Mouse (Mus musculus) megakaryocyte, embryonic 14.5 days (primary cell): ENCODE data around the gene Dcaf4.

Experiments
- FLI1 ChIP-seq: IDR thresholded peaks from 2 replicates; pipeline ENCODE4 v1.6.1; 2012; ENCODE audit warnings: low read length, inconsistent platforms, mixed read lengths
- GATA1 ChIP-seq: IDR thresholded peaks from 3 replicates; pipeline ENCODE4 v1.6.1; 2012; ENCODE audit warnings: mixed read lengths, low read length, inconsistent platforms, borderline replicate concordance

DNA sequence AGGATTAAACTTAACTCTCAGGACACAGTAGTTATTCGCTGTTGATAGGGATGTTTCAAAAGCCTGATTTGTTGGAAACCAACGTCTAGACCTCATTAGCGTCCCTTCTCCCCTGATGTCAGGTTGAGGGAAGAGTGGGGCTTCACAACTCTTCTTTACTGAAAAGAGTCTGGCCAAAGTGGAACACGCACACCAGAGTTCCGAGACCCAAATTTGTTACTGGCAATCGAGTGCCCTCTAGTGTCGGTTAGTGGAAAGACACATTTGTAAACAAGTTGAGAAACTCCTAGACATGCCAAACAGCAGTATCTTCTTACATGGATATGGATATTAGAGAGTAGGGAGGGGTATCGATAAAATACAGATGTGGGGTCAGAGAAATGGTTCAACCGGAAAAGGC lies 18.1 kb upstream of the Dcaf4 start:
- TF ChIP-seq GATA1 (no peak), FLI1 (no peak)
